Comparison of ENCODE assay signal across 15 mouse cellular contexts in genomic region chr6:97396957-97397354, GRCm38 (mm10).
DNase-seq lines count a peak whose midpoint lies in the region; ATAC-seq and TF ChIP-seq lines count a peak whose summit lies in the region.
"Had no signal": no experiment of that assay in that cellular context is flagged by ENCODE, and none has a peak within 500 bp of the region (broad histone marks: within the 10 kb centered on the region; RNA-seq: fewer than 3 reads in every experiment).

No protein-coding gene starts in this region.

- H3K27ac ChIP-seq in hindbrain, embryonic 11.5 days (ENCODE audit: low read depth, low read length), result peak overlapping the region; percentile 47
- no peak overlapping the region for H3K27ac ChIP-seq in hindbrain, postnatal 0 days
- no peak overlapping the region for H3K27ac ChIP-seq in MEL (ENCODE audit: control insufficient read depth, low read depth, low read length)
- H3K27ac ChIP-seq in forebrain, embryonic 14.5 days (ENCODE audit: low read depth, low read length), result peak overlapping the region; percentile 84
- H3K27ac ChIP-seq in midbrain, embryonic 13.5 days, result peak overlapping the region; percentile 49; the same call in 1 of the 2 replicates
- no peak overlapping the region for H3K27ac ChIP-seq in kidney, adult 2 months (ENCODE audit: insufficient read depth, low read depth, low read length)
- H3K27ac ChIP-seq: liver, embryonic 14.5 days had no signal

- no peak overlapping the region for H3K4me2 ChIP-seq in hindbrain, embryonic 11.5 days (replicated peaks; ENCODE audit: low read depth, low read length)
- H3K4me2 ChIP-seq in hindbrain, postnatal 0 days (ENCODE audit: low read depth, low read length), result no peak overlapping the region
- H3K4me2 ChIP-seq in forebrain, embryonic 14.5 days (ENCODE audit: low read length), result no peak overlapping the region
- H3K4me2 ChIP-seq in midbrain, embryonic 13.5 days (replicated peaks), result no peak overlapping the region
- H3K4me2 ChIP-seq: embryonic facial prominence, embryonic 13.5 days; heart, embryonic 11.5 days had no signal

- 54% methylated on average over 3 of the region's 3 CpGs for WGBS in hindbrain, embryonic 11.5 days
- WGBS in hindbrain, postnatal 0 days, result 39% methylated on average over 3 of the region's 3 CpGs
- WGBS in forebrain, embryonic 14.5 days, result 23% methylated on average over 3 of the region's 3 CpGs
- 37% methylated on average over 3 of the region's 3 CpGs for WGBS in midbrain, embryonic 13.5 days
- WGBS in kidney, adult 2 months, result 75% methylated on average over 3 of the region's 3 CpGs

- no peaks in the 10 kb centered on the region for H3K9me3 ChIP-seq in hindbrain, embryonic 11.5 days (ENCODE audit: control insufficient read depth, low read length)
- H3K9me3 ChIP-seq in hindbrain, postnatal 0 days (ENCODE audit: low read length), result no peaks in the 10 kb centered on the region
- no peaks in the 10 kb centered on the region for H3K9me3 ChIP-seq in MEL (replicated peaks; ENCODE audit: insufficient read depth, low read length)
- no peaks in the 10 kb centered on the region for H3K9me3 ChIP-seq in forebrain, embryonic 14.5 days (replicated peaks; ENCODE audit: control insufficient read depth, low read length)
- no peaks in the 10 kb centered on the region for H3K9me3 ChIP-seq in midbrain, embryonic 13.5 days
- H3K9me3 ChIP-seq: embryonic facial prominence, embryonic 13.5 days had no signal

- H3K9ac ChIP-seq in hindbrain, embryonic 11.5 days (ENCODE audit: low read depth, low read length), result no peak overlapping the region
- no peak overlapping the region for H3K9ac ChIP-seq in hindbrain, postnatal 0 days (replicated peaks; ENCODE audit: low read length)
- no peak overlapping the region for H3K9ac ChIP-seq in MEL (ENCODE audit: control insufficient read depth, low read depth, low read length, poor library complexity, severe bottlenecking)
- H3K9ac ChIP-seq in forebrain, embryonic 14.5 days (ENCODE audit: low read length), result no peak overlapping the region
- H3K9ac ChIP-seq in midbrain, embryonic 13.5 days (replicated peaks), result no peak overlapping the region
- H3K9ac ChIP-seq: embryonic facial prominence, embryonic 13.5 days; liver, embryonic 14.5 days had no signal

- DNase-seq in hindbrain, embryonic 11.5 days (ENCODE audit: low spot score), result peak; percentile 16
- no peak for DNase-seq in hindbrain, postnatal 0 days (ENCODE audit: low spot score)
- no peak for DNase-seq in MEL (ENCODE audit: low read depth, low spot score)
- peak; percentile 44 for DNase-seq in forebrain, embryonic 14.5 days (ENCODE audit: low spot score)
- DNase-seq in cerebellum, adult 8-10 months, result no peak
- no peak for DNase-seq in adrenal gland, adult 18-20 months (ENCODE audit: low spot score in 2 of 2)
- DNase-seq in kidney, adult 2 months, result no peak
- DNase-seq: adrenal gland, postnatal 36 days; cerebellum, adult 9-11 months; right cerebral cortex, adult 18-20 months had no signal

- TF ChIP-seq EP300 in MEL (IDR thresholded peaks at IDR 0.05; ENCODE audit: low read depth in 1 of 2, low read length in 2 of 2), result no peak

- no peaks in the 10 kb centered on the region for H3K79me2 ChIP-seq in MEL (ENCODE audit: control insufficient read depth, insufficient read depth, low read length, poor library complexity)

- TF ChIP-seq CTCF in hindbrain, postnatal 0 days (IDR thresholded peaks at IDR 0.05; ENCODE audit: low read depth), result no peak
- TF ChIP-seq CTCF in MEL (IDR thresholded peaks at IDR 0.05 in 2 of 3, conservative IDR thresholded peaks at IDR 0.05 in 1 of 3; ENCODE audit: control insufficient read depth in 1 of 3, insufficient read depth in 1 of 3, low read depth in 2 of 3, low read length in 3 of 3, poor library complexity in 1 of 3, severe bottlenecking in 1 of 3), result no peak
- no peak for TF ChIP-seq CTCF in kidney, adult 2 months (conservative IDR thresholded peaks at IDR 0.05; ENCODE audit: insufficient read depth, insufficient read length, low read depth, low read length)

- TF ChIP-seq RAD21 in MEL (IDR thresholded peaks at IDR 0.05; ENCODE audit: low read depth, low read length), result no peak

- no peaks in the 10 kb centered on the region for H3K27me3 ChIP-seq in hindbrain, embryonic 11.5 days (ENCODE audit: control insufficient read depth, insufficient read depth, low read length)
- H3K27me3 ChIP-seq in hindbrain, postnatal 0 days (ENCODE audit: insufficient read depth, low read length), result no peaks in the 10 kb centered on the region
- H3K27me3 ChIP-seq in MEL (ENCODE audit: control insufficient read depth in 1 of 2, insufficient read depth in 2 of 2, low read length in 2 of 2), result no peaks in the 10 kb centered on the region
- no peaks in the 10 kb centered on the region for H3K27me3 ChIP-seq in forebrain, embryonic 14.5 days (replicated peaks; ENCODE audit: control insufficient read depth, insufficient read depth, low read length)
- no peaks in the 10 kb centered on the region for H3K27me3 ChIP-seq in midbrain, embryonic 13.5 days
- H3K27me3 ChIP-seq in kidney, adult 2 months (replicated peaks; ENCODE audit: control insufficient read depth, insufficient read depth, low read length), result no peaks in the 10 kb centered on the region
- H3K27me3 ChIP-seq: embryonic facial prominence, embryonic 13.5 days; Patski had no signal

- ATAC-seq in hindbrain, embryonic 11.5 days (ENCODE audit: low FRiP score), result peak; percentile 73
- ATAC-seq in hindbrain, postnatal 0 days, result no peak
- peak; percentile 50 for ATAC-seq in forebrain, embryonic 14.5 days
- peak; percentile 58; the same call in 1 of the 2 replicates for ATAC-seq in midbrain, embryonic 13.5 days
- ATAC-seq: Patski had no signal

- H3K4me1 ChIP-seq in hindbrain, embryonic 11.5 days (replicated peaks; ENCODE audit: control insufficient read depth, insufficient read depth, low read length), result peaks cover 8% of the 10 kb centered on the region
- H3K4me1 ChIP-seq in hindbrain, postnatal 0 days (ENCODE audit: insufficient read depth, low read length), result peaks cover 10% of the 10 kb centered on the region; the same call in 1 of the 2 replicates
- no peaks in the 10 kb centered on the region for H3K4me1 ChIP-seq in MEL (ENCODE audit: control insufficient read depth in 1 of 2, insufficient read depth in 2 of 2, low read length in 2 of 2)
- peaks cover 35% of the 10 kb centered on the region for H3K4me1 ChIP-seq in forebrain, embryonic 14.5 days (ENCODE audit: control insufficient read depth, insufficient read depth, low read length)
- peaks cover 45% of the 10 kb centered on the region for H3K4me1 ChIP-seq in midbrain, embryonic 13.5 days (replicated peaks)
- H3K4me1 ChIP-seq in kidney, adult 2 months (ENCODE audit: control insufficient read depth, insufficient read depth, low read length), result peaks cover 2% of the 10 kb centered on the region; the same call in 1 of the 2 replicates

- H3K4me3 ChIP-seq in hindbrain, embryonic 11.5 days (ENCODE audit: low read depth, low read length), result no peak overlapping the region
- no peak overlapping the region for H3K4me3 ChIP-seq in hindbrain, postnatal 0 days (ENCODE audit: low read length)
- no peak overlapping the region for H3K4me3 ChIP-seq in MEL (ENCODE audit: control insufficient read depth in 1 of 2, insufficient read depth in 1 of 2, low read depth in 2 of 2, low read length in 2 of 2)
- H3K4me3 ChIP-seq in forebrain, embryonic 14.5 days (ENCODE audit: low read depth, low read length), result no peak overlapping the region
- H3K4me3 ChIP-seq in midbrain, embryonic 13.5 days (replicated peaks), result no peak overlapping the region
- no peak overlapping the region for H3K4me3 ChIP-seq in kidney, adult 2 months (ENCODE audit: insufficient read depth, low read depth, low read length)
- H3K4me3 ChIP-seq: embryonic facial prominence, embryonic 13.5 days had no signal

- no peaks in the 10 kb centered on the region for H3K36me3 ChIP-seq in hindbrain, embryonic 11.5 days (ENCODE audit: control insufficient read depth, insufficient read depth, low read length)
- no peaks in the 10 kb centered on the region for H3K36me3 ChIP-seq in hindbrain, postnatal 0 days (ENCODE audit: insufficient read depth, low read length)
- no peaks in the 10 kb centered on the region for H3K36me3 ChIP-seq in MEL (ENCODE audit: control insufficient read depth in 1 of 2, insufficient read depth in 2 of 2, low read length in 2 of 2)
- no peaks in the 10 kb centered on the region for H3K36me3 ChIP-seq in forebrain, embryonic 14.5 days (ENCODE audit: control insufficient read depth, insufficient read depth, low read length)
- H3K36me3 ChIP-seq in midbrain, embryonic 13.5 days, result no peaks in the 10 kb centered on the region
- H3K36me3 ChIP-seq in kidney, adult 2 months (ENCODE audit: control insufficient read depth, insufficient read depth, low read length), result no peaks in the 10 kb centered on the region
- H3K36me3 ChIP-seq: embryonic facial prominence, embryonic 13.5 days had no signal

- TF ChIP-seq POLR2A in MEL (IDR thresholded peaks at IDR 0.05; ENCODE audit: control insufficient read depth in 1 of 2, insufficient read depth in 1 of 2, low read depth in 1 of 2, low read length in 2 of 2, poor library complexity in 1 of 2), result no peak
- TF ChIP-seq POLR2A in kidney, adult 2 months (IDR thresholded peaks at IDR 0.05; ENCODE audit: low read depth, low read length), result no peak

TF ChIP-seq in MEL, 35 proteins besides CTCF, POLR2A, EP300 and RAD21:
- TF ChIP-seq MEF2A (IDR thresholded peaks at IDR 0.05; ENCODE audit: extremely low read depth, insufficient replicate concordance, low read depth, low read length, poor library complexity, severe bottlenecking) (no peak), MAX (IDR thresholded peaks at IDR 0.05; ENCODE audit: low read length) (no peak), USF2 (IDR thresholded peaks at IDR 0.05; ENCODE audit: borderline replicate concordance in 1 of 2, insufficient read depth in 1 of 2, low read depth in 1 of 2, low read length in 2 of 2) (peak in 1 of 2 experiments; percentile 70; a peak in 2 of 4 replicates), SMC3 (IDR thresholded peaks at IDR 0.05; ENCODE audit: low read depth, low read length) (no peak), USF1 (IDR thresholded peaks at IDR 0.05; ENCODE audit: low read depth, low read length) (peak; percentile 80; the same call in 1 of the 2 replicates), MAZ (IDR thresholded peaks at IDR 0.05; ENCODE audit: low read depth, low read length) (no peak)

Comparison
In these comparisons a context has a peak if more than half of its experiments do, and no peak if none do; other contexts are left out.
1. DNase-seq: peak in hindbrain, embryonic 11.5 days (single experiment) and forebrain, embryonic 14.5 days (single experiment); none in hindbrain, postnatal 0 days (single experiment), MEL (single experiment), cerebellum, adult 8-10 months (single experiment), adrenal gland, adult 18-20 months (0 of 2) and kidney, adult 2 months (single experiment).
2. H3K27ac ChIP-seq: peak in hindbrain, embryonic 11.5 days (single experiment), forebrain, embryonic 14.5 days (single experiment) and midbrain, embryonic 13.5 days (single experiment); none in hindbrain, postnatal 0 days (single experiment), MEL (single experiment) and kidney, adult 2 months (single experiment).